Mouse (Mus musculus) adrenal gland, adult 2 months (tissue): ENCODE results near the gene Slc7a7. TPM values are rescaled to one million over a fixed set of nuclear protein-coding genes. Genes with fewer than 3 reads are reported as not detected.
A peak's percentile ranks its signal among the peaks of the same experiment; 100 is the strongest.

Experiments used
- DNase-seq: peaks from one replicate; pipeline ENCODE4 v3.0.0; 2021
- polyA plus RNA-seq: library from polyadenylated mRNA; depleted of rRNA; stranded (reverse); fragments of >200 nt; gene quantifications from 2 replicates; pipeline ENCODE4 v1.2.3, GENCODE M21; 2012
- total RNA-seq, 2 experiments: library from RNA; stranded (reverse); gene quantifications; 2 replicates each; pipeline ENCODE4 v1.2.3; 2021

Gene Slc7a7
- total and polyA plus RNA-seq, 3 experiments, result 2.8 to 4.2 (median 3.9) TPM

DNA sequence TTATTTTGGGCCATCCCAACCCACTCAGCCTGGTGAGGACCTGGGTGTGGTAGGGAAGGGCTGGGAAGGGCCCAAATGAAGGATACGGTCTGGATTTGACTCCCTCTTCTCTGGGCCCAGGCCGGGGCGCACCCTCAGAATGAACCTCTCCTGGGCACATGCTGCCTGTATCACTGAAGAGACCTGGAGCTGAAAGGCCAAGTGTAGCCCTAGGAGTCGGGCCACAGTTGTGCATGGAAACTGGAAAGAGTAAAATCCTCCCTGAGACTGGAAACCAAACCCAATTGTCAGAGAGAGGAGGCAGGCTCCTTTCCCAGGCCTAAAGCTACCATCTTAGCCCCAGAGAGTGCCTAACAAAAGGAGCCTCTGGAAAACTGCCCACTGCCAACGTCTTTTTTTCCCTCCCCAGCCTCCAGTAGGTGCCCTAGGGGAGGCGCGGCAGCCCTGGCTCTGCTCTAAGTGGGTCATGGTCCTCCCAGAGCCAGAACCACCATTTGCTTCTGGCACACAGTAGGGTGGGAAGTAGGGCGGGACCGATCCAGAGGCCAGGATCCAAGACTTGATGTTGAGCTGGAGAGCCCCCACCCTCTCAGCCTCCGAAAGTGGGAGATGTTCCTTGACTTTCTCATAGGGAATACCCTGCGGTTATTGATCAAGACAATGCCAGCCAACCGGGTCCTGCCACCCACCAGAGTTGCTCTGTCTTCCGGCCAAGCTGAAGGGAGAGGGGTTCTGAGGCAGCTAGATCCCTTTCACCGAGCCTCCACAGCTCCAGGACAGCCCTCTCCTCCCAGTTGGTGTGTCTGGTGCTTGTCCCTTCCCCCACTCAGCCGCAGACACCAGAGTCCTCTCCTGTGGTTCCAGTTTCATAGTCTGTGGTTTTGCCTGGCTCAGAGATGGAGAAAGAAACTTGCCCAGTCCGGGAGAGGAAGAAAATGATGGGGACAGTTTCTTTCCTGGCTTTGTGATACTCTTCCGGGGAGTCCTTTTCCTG is 15.6 kb upstream of the Slc7a7 start:
- peak; percentile 70 for DNase-seq

- peak; percentile 75 for DNase-seq
Measured at GRCm38 (mm10) chr14:54432078-54432836, 14.7 kb upstream of the Slc7a7 start.

- DNase-seq, result peak; percentile 85
Measured at GRCm38 (mm10) chr14:54431334-54432077, 13.9 kb upstream of the Slc7a7 start, which contains the start of gene Mmp14. TSS of gene Mmp14 (plus strand) at chr14:54431612.

DNA sequence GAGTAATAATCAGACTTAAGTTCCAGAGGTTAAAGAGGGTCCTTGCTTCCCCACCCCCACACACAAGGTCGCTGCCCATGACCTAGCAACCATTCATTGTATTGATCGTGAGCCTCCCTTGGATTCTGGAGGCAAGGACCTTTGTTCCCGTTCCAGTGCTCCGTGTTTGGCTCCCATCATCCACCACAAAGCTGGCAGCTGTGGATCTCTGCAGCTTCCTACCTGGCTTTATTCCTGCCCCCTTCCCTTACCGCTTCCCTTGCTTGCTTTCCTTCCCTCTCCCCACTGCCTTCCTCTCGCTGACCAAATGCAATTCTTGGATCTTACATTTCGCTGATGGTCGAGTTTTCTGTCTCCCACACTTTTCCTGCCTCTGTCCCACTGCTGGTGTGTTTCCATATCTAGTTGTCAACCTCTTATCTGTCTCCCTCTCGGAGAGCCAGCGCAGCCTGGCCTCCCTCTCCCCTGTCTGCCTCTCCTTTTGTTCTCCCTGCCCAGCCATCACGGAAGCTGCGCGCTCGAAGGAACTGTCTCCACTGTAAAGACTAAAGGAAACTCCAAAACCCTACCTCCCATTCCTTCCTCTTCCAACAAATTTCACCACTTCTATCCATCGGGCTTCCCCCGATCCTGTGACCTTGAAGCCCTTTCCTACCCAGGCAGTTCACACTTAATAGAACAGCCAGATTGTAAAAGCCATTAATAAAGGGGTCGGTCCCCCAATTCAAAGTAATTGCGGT is 13.0 kb upstream of the Slc7a7 start:
- DNase-seq, result peak; percentile 46

DNA sequence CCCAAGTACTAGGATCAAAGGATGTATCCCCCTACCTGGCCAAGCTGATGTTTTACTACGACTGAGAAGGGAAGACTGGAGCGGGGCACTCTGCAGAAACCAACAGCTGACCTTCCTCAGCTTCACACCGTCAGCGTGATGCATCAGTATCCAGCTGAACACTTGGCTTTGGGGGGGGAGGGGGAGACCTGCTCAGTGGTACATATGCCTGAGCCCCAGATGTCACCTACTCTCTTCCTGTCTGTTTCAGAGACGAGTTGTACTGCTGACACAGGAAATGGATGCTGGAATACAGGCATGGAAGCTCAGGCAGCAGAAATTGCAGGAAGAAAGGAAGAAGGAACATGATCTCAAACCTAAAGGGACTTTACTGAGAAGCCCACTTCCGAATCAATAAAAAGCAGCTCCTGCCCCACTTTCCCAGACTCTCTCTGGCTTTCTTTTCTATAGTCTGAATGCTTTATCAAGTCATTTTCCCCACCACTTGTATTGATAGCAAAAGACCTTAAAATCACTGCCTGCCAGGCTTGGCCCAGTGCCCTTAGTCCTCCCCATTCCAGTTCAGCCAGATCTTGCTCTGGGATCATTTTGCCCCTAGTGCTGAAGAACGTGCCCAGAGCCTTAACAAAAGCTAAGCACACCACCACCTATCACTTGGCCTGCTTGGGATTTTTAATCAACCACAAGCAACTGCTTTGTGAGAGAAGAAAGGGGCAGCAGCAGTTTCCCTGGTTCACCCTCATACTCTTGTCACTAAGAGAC is 11.9 kb upstream of the Slc7a7 start:
- no peak for DNase-seq

DNA sequence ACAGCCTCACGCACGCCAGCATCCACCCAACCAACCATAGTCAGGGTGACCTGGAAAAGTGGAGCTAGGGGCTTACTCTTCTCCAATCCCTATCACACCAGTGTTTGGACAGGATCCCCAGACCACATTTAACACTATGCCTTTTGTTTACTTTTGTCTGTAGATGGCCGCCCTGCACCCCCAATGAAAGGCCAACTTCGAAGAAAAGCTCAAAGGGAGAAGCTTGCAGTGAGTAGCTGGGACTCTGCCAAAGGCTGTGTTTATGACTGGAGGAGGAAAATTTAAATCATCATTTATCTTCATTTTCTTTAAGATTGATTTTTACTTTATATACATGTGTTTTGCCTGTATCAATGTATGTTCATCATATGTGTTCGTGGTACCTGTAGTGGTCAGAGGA is 10.8 kb upstream of the Slc7a7 start:
- DNase-seq, result no peak

DNA sequence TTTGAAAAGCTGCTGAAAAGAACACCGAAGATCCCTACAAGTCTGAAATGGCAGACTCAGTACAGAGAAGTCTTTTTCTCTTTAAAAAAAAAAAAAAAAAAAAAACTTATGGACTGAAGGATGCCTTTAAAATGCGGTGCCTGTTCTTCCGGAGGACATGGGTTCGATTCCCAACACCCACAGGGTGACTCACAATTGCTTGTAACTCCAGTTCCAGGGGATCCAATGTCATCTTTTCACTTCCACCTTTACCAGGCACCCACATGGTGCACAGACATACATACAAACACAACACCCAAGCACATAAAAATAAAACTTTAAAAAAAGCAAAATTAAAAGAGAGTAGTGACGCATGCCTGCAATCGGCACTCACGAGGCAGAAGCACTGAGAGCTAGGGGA is 10.1 kb upstream of the Slc7a7 start:
- DNase-seq, result no peak

GRCm38 (mm10) chr14:54426689-54427398 is 9.3 kb upstream of the Slc7a7 start, which contains the start of gene Mrpl52:
TSS of gene Mrpl52 (plus strand) at chr14:54426909.
- peak; percentile 95 for DNase-seq

GRCm38 (mm10) chr14:54426003-54426688 is 8.6 kb upstream of the Slc7a7 start:
- no peak for DNase-seq

DNA sequence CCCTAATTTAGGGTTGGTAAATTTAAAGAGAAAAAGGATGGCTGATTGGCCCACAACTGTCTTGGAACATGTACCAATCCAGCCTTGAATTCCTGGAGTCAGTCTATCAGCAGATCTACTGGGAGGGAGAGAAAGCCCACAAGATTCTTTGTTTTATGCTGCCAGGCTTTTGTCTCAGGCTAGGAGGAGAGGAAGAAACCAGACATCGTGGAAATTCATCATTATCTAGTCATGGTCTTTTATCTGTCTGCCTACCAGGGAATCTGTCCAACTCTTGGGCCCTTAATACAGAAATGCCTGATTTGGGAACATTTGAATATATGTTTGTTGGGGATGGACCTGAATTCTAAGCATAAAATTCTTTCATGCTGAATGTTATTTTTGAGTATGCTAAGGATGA is 8.0 kb upstream of the Slc7a7 start:
- peak; percentile 0 for DNase-seq

DNA sequence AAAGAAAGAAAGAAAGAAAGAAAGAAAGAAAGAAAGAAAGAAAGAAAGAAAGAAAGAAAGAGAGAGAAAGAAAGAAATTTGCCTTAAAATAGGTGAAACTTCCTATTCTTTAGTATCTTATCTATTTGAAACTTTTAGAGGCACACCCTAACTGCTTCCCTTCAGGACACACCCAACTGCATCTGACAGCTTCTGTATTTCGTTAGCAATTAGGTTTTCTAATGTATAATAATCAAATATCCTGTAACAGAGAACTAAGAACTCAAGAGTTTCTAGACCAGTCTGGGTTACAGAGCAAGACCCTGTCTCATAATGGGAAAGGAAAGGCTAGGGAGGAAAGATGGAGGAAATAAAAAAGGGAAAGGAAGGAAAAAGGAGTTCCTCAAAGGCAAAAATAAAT is 7.1 kb upstream of the Slc7a7 start:
- DNase-seq, result no peak

DNA sequence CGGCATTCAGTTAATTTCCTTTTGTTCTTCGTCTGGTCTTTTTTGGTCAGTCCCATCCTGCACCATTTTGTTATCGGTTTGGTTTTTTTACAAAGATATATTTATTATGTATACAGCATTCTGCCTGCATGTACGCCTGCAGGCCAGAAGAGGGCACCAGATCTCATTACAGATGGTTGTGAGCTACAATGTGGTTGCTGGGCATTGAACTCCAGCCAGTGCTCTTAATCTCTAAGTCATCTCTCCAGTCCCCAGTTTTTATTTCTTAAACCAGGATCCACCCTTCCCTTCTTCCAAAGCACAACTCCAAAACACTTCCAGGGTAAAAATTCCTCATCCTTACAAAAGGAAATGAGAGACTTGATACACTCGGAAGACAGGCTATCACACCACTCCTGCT is 5.8 kb upstream of the Slc7a7 start:
- peak; percentile 32 for DNase-seq

GRCm38 (mm10) chr14:54421014-54421413 is 3.4 kb upstream of the Slc7a7 start:
- DNase-seq, result peak; percentile 15

- no peak for DNase-seq
Measured at GRCm38 (mm10) chr14:54416830-54417229, 750 bp downstream of the Slc7a7 start.

DNA sequence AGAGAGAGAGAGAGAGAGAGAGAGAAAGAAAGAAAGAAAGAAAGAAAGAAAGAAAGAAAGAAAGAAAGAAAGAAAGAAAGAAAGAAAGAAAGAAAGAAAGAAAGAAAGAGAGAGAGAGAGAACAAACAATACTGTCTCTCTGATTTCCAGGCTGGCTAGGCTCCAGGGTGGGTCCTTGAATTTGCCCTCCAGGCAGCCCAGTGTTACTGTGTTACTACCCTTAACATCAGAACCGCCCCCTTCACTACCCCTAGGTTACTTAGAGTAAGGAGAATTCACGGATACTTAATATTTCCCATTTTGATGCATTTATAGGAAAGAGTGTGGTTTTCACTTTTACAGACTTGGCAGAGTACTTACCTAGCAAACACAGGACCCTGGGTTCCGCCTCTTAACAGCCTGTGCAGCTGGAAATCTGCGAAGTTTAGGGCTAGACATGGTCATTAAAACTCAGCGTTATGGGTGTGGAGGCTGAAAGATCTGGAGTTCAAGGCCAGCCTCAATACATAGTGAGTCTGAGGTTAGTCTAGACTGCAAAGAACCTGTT is 1.3 kb downstream of the Slc7a7 start:
- no peak for DNase-seq

DNA sequence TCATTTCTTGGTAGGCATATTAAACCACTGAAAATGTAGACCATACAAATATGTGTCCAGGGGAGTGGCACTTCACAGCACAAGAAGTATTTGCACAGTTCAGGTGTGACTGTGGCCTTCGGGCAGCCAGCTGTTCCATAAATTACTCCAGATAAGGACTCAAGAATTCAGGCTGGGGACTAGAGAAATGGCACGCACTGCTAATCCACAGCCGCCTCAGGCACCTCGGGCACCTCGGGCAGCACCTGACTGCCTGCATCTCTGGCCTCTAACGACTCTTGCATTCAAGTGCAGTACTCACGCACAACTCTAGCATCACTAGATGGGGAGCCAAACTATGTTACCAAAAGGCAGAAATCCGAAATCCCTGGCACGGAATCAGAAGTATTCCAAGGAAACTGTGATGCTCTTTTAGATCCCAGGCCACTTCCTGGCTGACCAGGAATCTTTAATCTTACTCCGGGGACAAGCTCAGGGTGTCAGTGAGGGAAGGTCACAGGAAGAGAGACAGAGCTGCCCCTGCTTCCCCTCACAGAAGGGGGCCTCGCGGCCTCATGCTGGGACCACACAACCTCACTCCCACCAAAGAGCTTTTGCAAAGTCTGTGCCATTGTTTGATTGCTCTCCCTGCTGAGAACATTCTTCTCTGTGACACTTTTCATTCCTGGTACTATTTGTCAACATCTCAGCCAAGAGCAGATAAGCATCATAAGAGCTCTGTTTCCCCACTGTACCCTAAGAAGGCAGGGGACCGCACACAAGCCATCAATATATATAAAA is 2.1 kb downstream of the Slc7a7 start:
- no peak for DNase-seq

DNA sequence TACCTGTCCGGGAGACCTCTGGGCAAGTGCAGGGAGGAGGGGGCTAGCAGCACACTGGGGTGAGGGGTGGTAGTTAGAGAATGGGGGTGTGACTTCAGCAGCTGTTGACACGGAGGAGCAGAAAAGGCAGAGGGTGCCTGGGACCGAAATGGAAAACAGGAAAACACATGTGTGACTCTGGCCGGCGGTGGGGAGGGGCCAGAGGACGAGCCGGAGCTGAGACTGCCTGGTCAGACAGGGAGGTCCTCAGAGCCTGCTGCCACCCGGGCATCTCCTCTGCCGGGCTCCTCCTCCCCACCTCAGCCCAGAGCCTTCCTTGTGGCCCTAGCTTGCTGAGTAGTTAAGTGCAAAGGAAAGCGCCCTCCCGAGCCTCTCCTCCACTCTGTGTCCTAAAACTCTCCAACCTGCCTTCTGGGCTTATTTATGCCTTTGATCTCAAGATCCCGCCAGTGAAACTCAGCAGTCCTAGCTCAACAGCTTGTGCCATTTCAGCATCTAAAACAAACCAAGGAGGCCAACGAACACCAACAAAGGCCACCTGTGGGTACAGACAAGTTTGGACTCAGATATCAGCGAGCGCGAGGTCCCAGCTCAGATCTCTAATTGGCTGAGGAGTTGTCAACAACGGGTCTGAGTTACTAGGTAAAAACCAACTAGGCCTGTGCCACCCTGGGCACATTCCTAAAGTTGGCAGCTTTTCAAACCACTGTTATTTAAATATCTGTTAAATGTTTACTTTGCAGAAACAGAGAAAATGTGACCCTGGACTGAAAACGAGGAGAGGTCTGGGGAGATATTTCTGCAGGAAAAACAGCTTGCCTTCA is 3.5 kb downstream of the Slc7a7 start:
- DNase-seq, result no peak
